Mouse (Mus musculus): Measurements from ENCODE around the gene Slc26a8.

Gene Slc26a8

GRCm38 (mm10) chr17:28698672-28699071 lies 8.6 kb upstream of the Slc26a8 start:
- DNase-seq (ENCODE audit: low spot score in 2 of 2) = no peak

GRCm38 (mm10) chr17:28698245-28698644 lies 8.2 kb upstream of the Slc26a8 start:
- no peak for DNase-seq (ENCODE audit: low spot score in 2 of 2)

- DNase-seq (ENCODE audit: low spot score in 2 of 2) = no peak
Observed at GRCm38 (mm10) chr17:28697290-28698195, 7.5 kb upstream of the Slc26a8 start.

GRCm38 (mm10) chr17:28696641-28697040 lies 6.6 kb upstream of the Slc26a8 start:
- DNase-seq (ENCODE audit: low spot score in 2 of 2) = no peak

- DNase-seq (ENCODE audit: low spot score in 2 of 2) = no peak
Observed at GRCm38 (mm10) chr17:28694832-28695231, 4.8 kb upstream of the Slc26a8 start.

GRCm38 (mm10) chr17:28694078-28694477 lies 4.0 kb upstream of the Slc26a8 start:
- DNase-seq (ENCODE audit: low spot score in 2 of 2) = no peak

- DNase-seq (ENCODE audit: low spot score in 2 of 2) = no peak
Observed at GRCm38 (mm10) chr17:28693086-28693485, 3.1 kb upstream of the Slc26a8 start.

GRCm38 (mm10) chr17:28692341-28692710 lies 2.3 kb upstream of the Slc26a8 start:
- peak in 1 of 2 experiments; percentile 24 for DNase-seq (ENCODE audit: low spot score in 2 of 2)

GRCm38 (mm10) chr17:28691687-28692340 lies 1.8 kb upstream of the Slc26a8 start:
- peak; percentile 62 to 69 for DNase-seq (ENCODE audit: low spot score in 2 of 2)

- peak; percentile 100 for DNase-seq (ENCODE audit: low spot score in 2 of 2)
Observed at GRCm38 (mm10) chr17:28690776-28691686, 998 bp upstream of the Slc26a8 start, which contains the start of gene Mapk14. Gene Mapk14 (plus strand): TSS chr17:28691329.

GRCm38 (mm10) chr17:28687354-28687753 lies 2.7 kb downstream of the Slc26a8 start:
- DNase-seq (ENCODE audit: low spot score in 2 of 2) = no peak

GRCm38 (mm10) chr17:28684631-28685030 lies 5.4 kb downstream of the Slc26a8 start:
- DNase-seq (ENCODE audit: low spot score in 2 of 2) = no peak

- DNase-seq (ENCODE audit: low spot score in 2 of 2) = no peak
Observed at GRCm38 (mm10) chr17:28683601-28684000, 6.4 kb downstream of the Slc26a8 start.

- no peak for DNase-seq (ENCODE audit: low spot score in 2 of 2)
Observed at GRCm38 (mm10) chr17:28682311-28683084, 7.5 kb downstream of the Slc26a8 start.

- no peak for DNase-seq (ENCODE audit: low spot score in 2 of 2)
Observed at GRCm38 (mm10) chr17:28659564-28659963, 30.5 kb downstream of the Slc26a8 start.

- no peak for DNase-seq (ENCODE audit: low spot score in 2 of 2)
Observed at GRCm38 (mm10) chr17:28657936-28658335, 32.1 kb downstream of the Slc26a8 start.

- no peak for DNase-seq (ENCODE audit: low spot score in 2 of 2)
Observed at GRCm38 (mm10) chr17:28650268-28650667, 39.8 kb downstream of the Slc26a8 start.

GRCm38 (mm10) chr17:28648607-28649370 lies 41.2 kb downstream of the Slc26a8 start:
- no peak for DNase-seq (ENCODE audit: low spot score in 2 of 2)

- no peak for DNase-seq (ENCODE audit: low spot score in 2 of 2)
Observed at GRCm38 (mm10) chr17:28646221-28646620, 43.8 kb downstream of the Slc26a8 start.

- no peak for DNase-seq (ENCODE audit: low spot score in 2 of 2)
Observed at GRCm38 (mm10) chr17:28644112-28644511, 45.9 kb downstream of the Slc26a8 start.
